Mouse (Mus musculus) brain, embryonic 18.5 days (tissue): ENCODE results near the gene Trim30b.
"Not testable (repeated sequence)": the region's sequence is repeated elsewhere in the genome, so short reads cannot be mapped to it uniquely, and the experiment has no call there.

Experiments used
- DNase-seq: peaks from one replicate; pipeline ENCODE4 v3.0.0-alpha.2; 2012; ENCODE audit warnings: low read depth, low spot score

The Trim30b gene

DNA sequence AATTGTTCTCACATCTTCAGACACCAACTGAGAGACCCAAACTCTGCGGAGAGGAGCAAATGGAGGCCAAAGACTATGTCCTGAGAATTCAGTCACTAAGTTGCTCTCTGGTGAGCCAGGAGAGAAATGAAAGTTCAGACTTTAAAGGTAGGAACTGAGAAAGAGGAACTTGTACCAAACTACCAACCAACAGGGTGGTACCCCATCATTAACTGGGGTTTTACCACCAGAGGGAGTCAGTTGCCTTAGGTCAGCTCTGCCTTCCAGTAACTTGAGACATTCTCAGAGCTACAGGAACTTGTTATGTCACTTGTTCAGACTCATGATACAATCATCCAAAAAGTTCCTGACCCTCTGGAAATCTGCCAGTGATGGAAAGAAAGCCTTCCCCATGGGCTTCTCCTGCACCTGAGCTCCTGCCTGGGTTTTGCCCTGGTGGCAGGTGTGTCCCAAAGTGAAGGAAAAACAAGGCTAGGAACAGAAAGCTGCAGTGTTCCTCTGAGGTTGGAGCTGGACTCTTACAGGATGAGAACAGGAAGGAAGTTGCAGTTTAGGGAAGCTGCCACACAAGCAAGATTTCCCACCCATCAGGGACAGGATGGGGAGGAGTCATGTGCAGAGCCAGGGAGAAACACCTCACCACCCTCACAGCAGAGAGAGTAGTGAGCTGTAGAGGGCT, at the start of gene Trim30b:
Gene Trim30b (minus strand): TSS at position 149 of the 679 bp plus-strand sequence.
- no peak for DNase-seq

DNA sequence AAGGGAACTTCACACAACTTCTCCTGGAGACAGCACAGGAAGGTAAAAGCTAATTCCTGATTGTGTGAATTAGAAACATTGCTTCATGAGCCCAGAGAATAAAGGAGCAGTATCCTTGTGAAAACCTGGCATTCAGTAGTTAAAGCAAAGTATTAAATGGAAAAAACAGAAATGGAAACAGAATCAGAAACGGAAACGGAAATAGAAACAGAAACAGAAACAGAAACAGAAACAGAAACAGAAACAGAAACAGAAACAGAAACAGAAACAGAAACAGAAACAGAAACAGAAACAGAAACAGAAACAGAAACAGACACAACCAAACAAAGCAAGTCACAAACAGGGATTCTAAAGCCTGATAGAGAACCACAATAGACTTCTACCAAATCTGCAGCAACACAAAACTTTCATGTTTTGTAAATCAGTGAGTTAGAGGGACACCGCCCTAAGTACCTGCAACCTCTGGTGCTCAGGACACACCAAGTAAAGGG, 34.8 kb upstream of the Trim30b start:
- no peak for DNase-seq

GRCm38 (mm10) chr7:104401140-104401539, 31.5 kb upstream of the Trim30b start:
- DNase-seq, result no peak

- no peak for DNase-seq
These were observed 31.0 kb upstream of the Trim30b start, which contains the start of gene Trim30c for GRCm38 (mm10) chr7:104400698-104401097. Gene Trim30c, minus strand, starts transcription at chr7:104400837.

DNA sequence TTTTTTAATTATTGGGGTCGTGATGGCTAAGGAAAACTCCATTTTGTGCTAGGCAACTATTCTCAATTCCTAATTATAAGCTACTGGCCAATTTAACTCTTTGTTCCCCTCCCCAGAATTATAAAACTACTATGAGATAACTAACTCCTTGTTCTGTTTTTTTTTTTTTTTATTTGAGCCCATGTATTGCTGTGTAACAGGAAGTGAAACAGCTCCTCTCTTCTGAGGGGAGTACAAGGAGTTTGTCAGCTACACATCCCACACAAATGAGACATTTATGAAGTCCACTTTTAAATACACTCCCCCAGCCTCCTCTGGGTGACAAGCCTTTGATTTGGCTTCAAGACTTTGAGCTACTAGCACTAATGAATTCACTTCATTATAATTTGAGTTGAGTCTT, 28.8 kb upstream of the Trim30b start:
- DNase-seq, result no peak

GRCm38 (mm10) chr7:104366339-104366738, 3.3 kb downstream of the Trim30b start:
- no peak for DNase-seq

DNA sequence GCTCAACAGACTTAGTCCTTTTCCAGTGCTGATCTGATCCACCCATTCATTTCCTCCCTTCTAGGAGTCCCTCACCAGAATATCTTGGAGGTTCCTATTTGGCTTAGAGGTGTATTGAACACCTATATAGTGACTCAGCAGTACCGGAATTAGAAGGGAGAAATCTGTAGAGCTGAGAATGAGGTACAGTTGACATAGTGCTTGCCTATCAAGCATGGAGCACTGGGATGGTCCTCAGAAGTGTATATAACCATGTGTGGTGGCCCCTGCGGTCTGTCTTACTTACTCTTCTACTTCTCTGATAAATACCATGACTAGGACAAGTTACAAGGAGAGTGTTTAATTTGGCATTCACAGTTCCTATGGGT, 16.1 kb downstream of the Trim30b start:
- DNase-seq, result no peak

- no peak for DNase-seq
These were observed 16.7 kb downstream of the Trim30b start, which contains the start of gene Trim12c for GRCm38 (mm10) chr7:104352717-104353599. Gene Trim12c, minus strand, starts transcription at chr7:104353362.

DNA sequence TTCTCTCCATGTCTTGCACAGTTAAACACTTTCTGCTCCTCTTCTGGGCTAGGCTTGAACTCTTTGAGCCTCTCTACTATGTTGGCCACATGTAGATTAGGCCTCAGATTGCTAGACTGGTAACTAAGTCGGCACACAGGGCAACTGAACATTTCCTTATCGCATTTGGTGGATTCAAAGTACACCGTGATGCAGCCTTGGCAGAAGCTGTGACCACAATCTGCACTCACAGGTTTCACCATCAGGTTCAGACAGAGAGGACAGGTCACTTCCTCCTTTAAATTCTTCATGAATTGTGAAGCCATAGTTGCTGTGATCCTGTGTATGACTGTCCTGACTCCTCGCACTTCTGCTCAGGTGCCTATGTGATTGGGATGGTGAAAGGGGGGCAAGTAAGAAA, 21.6 kb downstream of the Trim30b start:
- DNase-seq, result not testable (repeated sequence)

GRCm38 (mm10) chr7:104340744-104341143, 28.9 kb downstream of the Trim30b start:
- not testable (repeated sequence) for DNase-seq

GRCm38 (mm10) chr7:104335547-104335946, 34.1 kb downstream of the Trim30b start:
- not testable (repeated sequence) for DNase-seq

DNA sequence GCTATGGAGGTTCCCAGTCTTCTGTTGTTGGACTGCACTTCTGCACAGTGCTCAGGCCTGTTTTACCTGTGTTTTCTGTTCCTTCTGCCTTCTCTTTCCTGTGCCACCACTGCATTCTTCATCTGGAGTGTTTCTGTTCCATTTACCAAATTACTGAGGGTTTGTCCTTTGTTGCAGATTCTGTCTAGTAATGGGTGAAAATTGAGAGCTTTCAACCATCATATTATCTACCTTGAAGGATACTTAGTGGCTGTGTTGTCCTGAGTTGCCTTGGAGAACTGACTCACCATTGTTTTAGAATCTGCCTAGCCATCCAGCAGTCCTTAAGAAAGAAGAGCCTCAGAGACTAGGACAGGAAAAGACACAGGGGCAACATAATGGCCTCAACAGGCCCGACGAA, 40.5 kb downstream of the Trim30b start, which contains the start of gene Trim34b:
Gene Trim34b (plus strand): TSS at position 301 of the 400 bp plus-strand sequence.
- not testable (repeated sequence) for DNase-seq

- no peak for DNase-seq
These were observed 47.7 kb downstream of the Trim30b start for GRCm38 (mm10) chr7:104322028-104322427.

DNA sequence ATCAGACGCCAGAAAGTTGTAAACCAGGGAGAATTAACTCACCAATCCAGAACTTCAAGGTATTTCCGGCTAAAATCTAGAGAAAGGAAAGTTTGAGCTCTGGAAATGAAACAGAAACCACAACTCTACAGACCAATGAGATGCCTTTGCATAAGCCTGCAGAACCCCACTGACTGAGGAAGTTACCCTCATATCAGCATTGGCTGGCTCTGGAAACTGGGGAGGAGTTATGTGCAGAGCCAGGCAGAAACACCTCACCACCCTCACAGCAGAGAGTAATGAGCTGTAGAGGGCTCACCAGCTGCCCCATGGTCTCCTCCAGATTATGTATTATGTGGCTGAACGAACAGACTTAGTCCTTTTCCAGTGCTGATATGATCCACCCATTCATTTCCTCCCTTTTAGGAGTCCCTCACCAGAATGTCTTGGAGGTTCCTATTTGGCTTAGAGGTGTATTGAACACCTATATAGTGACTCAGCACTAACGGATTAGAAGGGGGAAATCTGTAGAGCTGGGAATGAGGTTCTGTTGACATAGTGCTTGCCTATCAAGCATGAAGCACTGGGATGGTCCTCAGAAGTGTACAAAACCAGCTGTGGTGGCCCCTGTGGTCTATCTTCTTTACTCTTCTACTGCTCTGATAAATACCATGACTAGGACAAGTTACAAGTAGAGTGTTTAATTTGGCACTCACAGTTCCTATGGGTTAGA, 54.2 kb downstream of the Trim30b start, which contains the start of gene Trim12a:
Gene Trim12a (minus strand): TSS at position 98 of the 712 bp plus-strand sequence.
- not testable (repeated sequence) for DNase-seq

GRCm38 (mm10) chr7:104314796-104315353, 54.8 kb downstream of the Trim30b start:
- no peak for DNase-seq
